Mouse (Mus musculus): Measurements from ENCODE around the gene Tmem178. TPM values are rescaled to one million over a fixed set of nuclear protein-coding genes. Genes with fewer than 3 reads are reported as not detected.

Tmem178 gene
- total and polyA plus RNA-seq, 3 experiments, result 0.28 TPM; not detected in 2

- no peak for TF ChIP-seq BHLHE40 (IDR thresholded peaks at IDR 0.05; ENCODE audit: borderline replicate concordance, low read depth, low read length)
- no peak for TF ChIP-seq MAZ (IDR thresholded peaks at IDR 0.05; ENCODE audit: low read depth, low read length)
- no peak for TF ChIP-seq HCFC1 (IDR thresholded peaks at IDR 0.05; ENCODE audit: low read depth, low read length)
- TF ChIP-seq ELF1 (IDR thresholded peaks at IDR 0.05; ENCODE audit: low read depth, low read length), result no peak
- no peak for TF ChIP-seq MYC (IDR thresholded peaks at IDR 0.05; ENCODE audit: low read depth, low read length)
- TF ChIP-seq POLR2A (IDR thresholded peaks at IDR 0.05; ENCODE audit: control insufficient read depth in 1 of 2, insufficient read depth in 1 of 2, low read depth in 1 of 2, low read length in 2 of 2, poor library complexity in 1 of 2), result no peak
- TF ChIP-seq ETS1 (IDR thresholded peaks at IDR 0.05; ENCODE audit: low read depth, low read length), result no peak
- no peak for TF ChIP-seq RAD21 (IDR thresholded peaks at IDR 0.05; ENCODE audit: low read depth, low read length)
- no peak for TF ChIP-seq CHD1 (IDR thresholded peaks at IDR 0.05; ENCODE audit: low read depth, low read length)
- TF ChIP-seq SIN3A (IDR thresholded peaks at IDR 0.05; ENCODE audit: low read length), result no peak
- no peak for TF ChIP-seq NRF1 (IDR thresholded peaks at IDR 0.05; ENCODE audit: insufficient read depth, low read depth, low read length, poor library complexity, severe bottlenecking)
These were observed 60.0 kb downstream of the Tmem178 start for GRCm38 (mm10) chr17:81004454-81004853.

GRCm38 (mm10) chr17:81005292-81005691 lies 60.9 kb downstream of the Tmem178 start:
- TF ChIP-seq CHD2 (IDR thresholded peaks at IDR 0.05; ENCODE audit: low read length), result no peak
- TF ChIP-seq JUND (IDR thresholded peaks at IDR 0.05; ENCODE audit: low read depth, low read length), result no peak
- H3K27me3 ChIP-seq (ENCODE audit: control insufficient read depth in 1 of 2, insufficient read depth in 2 of 2, low read length in 2 of 2), result no peaks in the 10 kb centered on the region; a peak in 1 of 4 replicates
- no peaks in the 10 kb centered on the region for H3K36me3 ChIP-seq (ENCODE audit: control insufficient read depth in 1 of 2, insufficient read depth in 2 of 2, low read length in 2 of 2)
- no peaks in the 10 kb centered on the region for H3K79me2 ChIP-seq (ENCODE audit: control insufficient read depth, insufficient read depth, low read length, poor library complexity)
- H3K4me1 ChIP-seq (ENCODE audit: control insufficient read depth in 1 of 2, insufficient read depth in 2 of 2, low read length in 2 of 2), result no peaks in the 10 kb centered on the region
- no peak for DNase-seq (ENCODE audit: low read depth, low spot score)
- H3K9me3 ChIP-seq (replicated peaks; ENCODE audit: insufficient read depth, low read length), result no peaks in the 10 kb centered on the region
- no peak overlapping the region for H3K27ac ChIP-seq (ENCODE audit: control insufficient read depth, low read depth, low read length)
- no peak overlapping the region for H3K4me3 ChIP-seq (ENCODE audit: control insufficient read depth in 1 of 2, insufficient read depth in 1 of 2, low read depth in 2 of 2, low read length in 2 of 2)
- no peak overlapping the region for H3K9ac ChIP-seq (ENCODE audit: control insufficient read depth, low read depth, low read length, poor library complexity, severe bottlenecking)

More at GRCm38 (mm10) chr17:81004454-81004853, 60.0 kb downstream of the Tmem178 start:
- no peaks in the 10 kb centered on the region for H3K4me1 ChIP-seq (ENCODE audit: control insufficient read depth in 1 of 2, insufficient read depth in 2 of 2, low read length in 2 of 2)
- DNase-seq (ENCODE audit: low read depth, low spot score), result no peak
- no peak overlapping the region for H3K27ac ChIP-seq (ENCODE audit: control insufficient read depth, low read depth, low read length)
- no peaks in the 10 kb centered on the region for H3K36me3 ChIP-seq (ENCODE audit: control insufficient read depth in 1 of 2, insufficient read depth in 2 of 2, low read length in 2 of 2)
- H3K79me2 ChIP-seq (ENCODE audit: control insufficient read depth, insufficient read depth, low read length, poor library complexity), result no peaks in the 10 kb centered on the region
- no peaks in the 10 kb centered on the region for H3K9me3 ChIP-seq (replicated peaks; ENCODE audit: insufficient read depth, low read length)
- no peaks in the 10 kb centered on the region; a peak in 1 of 4 replicates for H3K27me3 ChIP-seq (ENCODE audit: control insufficient read depth in 1 of 2, insufficient read depth in 2 of 2, low read length in 2 of 2)
- no peak overlapping the region for H3K9ac ChIP-seq (ENCODE audit: control insufficient read depth, low read depth, low read length, poor library complexity, severe bottlenecking)
- H3K4me3 ChIP-seq (ENCODE audit: control insufficient read depth in 1 of 2, insufficient read depth in 1 of 2, low read depth in 2 of 2, low read length in 2 of 2), result no peak overlapping the region

DNA sequence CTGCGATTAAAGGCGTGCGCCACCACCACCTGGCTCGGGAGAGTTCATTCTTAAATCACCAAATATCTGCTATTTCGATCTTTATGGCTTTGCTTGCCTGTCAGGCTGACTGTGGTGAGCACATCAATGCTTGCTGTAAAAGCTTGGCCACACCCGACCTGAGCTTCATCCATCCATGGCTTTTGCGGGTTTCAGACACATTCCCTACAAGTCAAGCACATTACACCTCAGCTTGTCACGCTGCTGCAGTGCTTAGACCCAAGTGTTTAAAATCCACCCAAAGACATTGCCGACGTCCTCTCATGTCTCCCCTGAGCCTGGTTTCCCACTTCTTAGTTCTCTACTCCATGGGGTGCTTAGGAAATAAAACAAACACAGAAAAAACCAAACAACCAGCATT lies 64.7 kb downstream of the Tmem178 start:
- H3K27ac ChIP-seq (ENCODE audit: control insufficient read depth, low read depth, low read length), result no peak overlapping the region
- no peaks in the 10 kb centered on the region for H3K9me3 ChIP-seq (replicated peaks; ENCODE audit: insufficient read depth, low read length)
- H3K79me2 ChIP-seq (ENCODE audit: control insufficient read depth, insufficient read depth, low read length, poor library complexity), result no peaks in the 10 kb centered on the region
- H3K4me3 ChIP-seq (ENCODE audit: control insufficient read depth in 1 of 2, insufficient read depth in 1 of 2, low read depth in 2 of 2, low read length in 2 of 2), result no peak overlapping the region
- no peak for DNase-seq (ENCODE audit: low read depth, low spot score)
- TF ChIP-seq ZC3H11A (IDR thresholded peaks at IDR 0.05; ENCODE audit: low read depth, low read length) (no peak), CTCF (IDR thresholded peaks at IDR 0.05 in 2 of 3, conservative IDR thresholded peaks at IDR 0.05 in 1 of 3; ENCODE audit: control insufficient read depth in 1 of 3, insufficient read depth in 1 of 3, low read depth in 2 of 3, low read length in 3 of 3, poor library complexity in 1 of 3, severe bottlenecking in 1 of 3) (no peak), EP300 (IDR thresholded peaks at IDR 0.05; ENCODE audit: low read depth in 1 of 2, low read length in 2 of 2) (no peak)
- no peaks in the 10 kb centered on the region; a peak in 1 of 4 replicates for H3K27me3 ChIP-seq (ENCODE audit: control insufficient read depth in 1 of 2, insufficient read depth in 2 of 2, low read length in 2 of 2)
- H3K9ac ChIP-seq (ENCODE audit: control insufficient read depth, low read depth, low read length, poor library complexity, severe bottlenecking), result no peak overlapping the region
- no peaks in the 10 kb centered on the region for H3K4me1 ChIP-seq (ENCODE audit: control insufficient read depth in 1 of 2, insufficient read depth in 2 of 2, low read length in 2 of 2)
- no peaks in the 10 kb centered on the region for H3K36me3 ChIP-seq (ENCODE audit: control insufficient read depth in 1 of 2, insufficient read depth in 2 of 2, low read length in 2 of 2)

All from MEL (cell line).